Mouse (Mus musculus) hindbrain, embryonic 14.5 days (tissue): ENCODE data around the gene Hid1. TPM values are rescaled to one million over a fixed set of nuclear protein-coding genes. Genes with fewer than 3 reads are reported as not detected.

Experiments
- ATAC-seq: fragments of 200-750 bp; cut with Nextera tagmentation; 2 replicates; pipeline ENCODE4 v1.8.0; 2017; ENCODE audit warnings: moderate number of reproducible peaks, mild to moderate bottlenecking, moderate TSS enrichment, moderate library complexity; ENCODE audit not compliant: low FRiP score
- DNase-seq: peaks from one replicate; pipeline ENCODE4 v3.0.0-alpha.2; 2015; ENCODE audit warnings: low spot score
- H3K27ac ChIP-seq: fragments of 300-500 bp; sonication (generic); 2 replicates; pipeline ENCODE4 v1.5.1; 2014; ENCODE audit warnings: mild to moderate bottlenecking, moderate library complexity
- H3K27me3 ChIP-seq: fragments of 300-500 bp; sonication (generic); 2 replicates; pipeline ENCODE4 v1.6.1; 2014; ENCODE audit warnings: mild to moderate bottlenecking, low read length, mixed read lengths; ENCODE audit not compliant: control insufficient read depth, insufficient read depth
- H3K36me3 ChIP-seq: fragments of 300-500 bp; sonication (generic); replicated peaks from 2 replicates; pipeline ENCODE4 v1.6.1; 2014; ENCODE audit not compliant: control insufficient read depth, insufficient read depth
- H3K4me1 ChIP-seq: fragments of 300-500 bp; sonication (generic); replicated peaks from 2 replicates; pipeline ENCODE4 v1.6.1; 2014; ENCODE audit warnings: antibody characterized with exemption, low read length, mixed read lengths; ENCODE audit not compliant: control insufficient read depth, insufficient read depth
- H3K4me2 ChIP-seq: fragments of 300-500 bp; sonication (generic); replicated peaks from 2 replicates; pipeline ENCODE4 v1.6.1; 2014; ENCODE audit warnings: mild to moderate bottlenecking, moderate library complexity
- H3K4me3 ChIP-seq: fragments of 300-500 bp; sonication (generic); replicated peaks from 2 replicates; pipeline ENCODE4 v1.5.1; 2014; ENCODE audit warnings: mild to moderate bottlenecking, low read length
- H3K9ac ChIP-seq: fragments of 300-500 bp; sonication (generic); 2 replicates; pipeline ENCODE4 v1.6.1; 2014
- H3K9me3 ChIP-seq: fragments of 300-500 bp; sonication (generic); 2 replicates; pipeline ENCODE4 v1.6.1; 2016; ENCODE audit warnings: low read length; ENCODE audit not compliant: control insufficient read depth
- WGBS: fragments of 180-500 bp; shearing (Covaris S2); extraction: QIAGEN DNeasy Blood & Tissue Kit; methylation state at CpG from one replicate; pipeline ENCODE4 v1.1.7; 2014; 5-methylcytosine and 5-hydroxymethylcytosine counted together
- polyA plus RNA-seq: library from polyadenylated mRNA; unstranded; fragments of >200 nt; fragmentation: Nextera tagmentation; extraction: Ambion mirVana; gene quantifications from 2 replicates; pipeline ENCODE4 v1.2.1, GENCODE M21; 2014

Hid1 gene
- polyA plus RNA-seq, 1 experiment from 2014 or later, result 44.5 TPM

DNA sequence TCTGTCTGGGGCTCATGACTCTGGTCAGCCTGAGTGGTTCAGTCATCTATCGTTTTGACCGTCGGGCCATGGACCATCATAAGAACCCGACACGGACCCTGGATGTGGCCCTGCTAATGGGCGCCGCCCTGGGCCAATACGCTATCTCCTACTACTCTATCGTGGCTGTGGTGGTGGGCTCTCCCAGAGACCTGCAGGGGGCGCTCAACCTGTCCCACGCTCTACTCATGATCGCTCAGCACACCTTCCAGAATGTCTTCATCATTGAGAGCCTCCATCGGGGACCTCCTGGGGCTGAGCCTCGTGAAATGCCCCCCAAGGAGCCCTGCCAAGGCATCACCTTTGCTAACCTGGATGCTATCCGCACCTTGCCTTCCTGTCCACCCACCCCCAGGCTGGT lies 38.2 kb downstream of the Hid1 start:
- ATAC-seq, result no peak
- WGBS, result 67% methylated on average over 15 of the region's 15 CpGs

GRCm38 (mm10) chr11:115326730-115327129 lies 40.8 kb downstream of the Hid1 start:
- H3K4me3 ChIP-seq, result no peak overlapping the region
- WGBS, result 69% methylated on average over 7 of the region's 7 CpGs
- no peak overlapping the region for H3K4me2 ChIP-seq
- H3K9ac ChIP-seq, result no peak overlapping the region
- peaks cover 37% of the 10 kb centered on the region for H3K27me3 ChIP-seq
- H3K4me1 ChIP-seq, result no peaks in the 10 kb centered on the region
- ATAC-seq (no peak), DNase-seq (no peak)
- no peaks in the 10 kb centered on the region for H3K9me3 ChIP-seq
- H3K27ac ChIP-seq, result no peak overlapping the region
- no peaks in the 10 kb centered on the region for H3K36me3 ChIP-seq

More for the DNA sequence above, 38.2 kb downstream of the Hid1 start:
- peaks cover 18% of the 10 kb centered on the region for H3K27me3 ChIP-seq
- no peak for DNase-seq
- no peak overlapping the region for H3K9ac ChIP-seq
- H3K36me3 ChIP-seq, result no peaks in the 10 kb centered on the region
- no peak overlapping the region for H3K4me2 ChIP-seq
- H3K4me1 ChIP-seq, result peaks cover 4% of the 10 kb centered on the region
- no peak overlapping the region for H3K27ac ChIP-seq
- H3K9me3 ChIP-seq, result no peaks in the 10 kb centered on the region
- no peak overlapping the region for H3K4me3 ChIP-seq

GRCm38 (mm10) chr11:115323354-115323753 lies 44.2 kb downstream of the Hid1 start:
- no peak for DNase-seq

DNA sequence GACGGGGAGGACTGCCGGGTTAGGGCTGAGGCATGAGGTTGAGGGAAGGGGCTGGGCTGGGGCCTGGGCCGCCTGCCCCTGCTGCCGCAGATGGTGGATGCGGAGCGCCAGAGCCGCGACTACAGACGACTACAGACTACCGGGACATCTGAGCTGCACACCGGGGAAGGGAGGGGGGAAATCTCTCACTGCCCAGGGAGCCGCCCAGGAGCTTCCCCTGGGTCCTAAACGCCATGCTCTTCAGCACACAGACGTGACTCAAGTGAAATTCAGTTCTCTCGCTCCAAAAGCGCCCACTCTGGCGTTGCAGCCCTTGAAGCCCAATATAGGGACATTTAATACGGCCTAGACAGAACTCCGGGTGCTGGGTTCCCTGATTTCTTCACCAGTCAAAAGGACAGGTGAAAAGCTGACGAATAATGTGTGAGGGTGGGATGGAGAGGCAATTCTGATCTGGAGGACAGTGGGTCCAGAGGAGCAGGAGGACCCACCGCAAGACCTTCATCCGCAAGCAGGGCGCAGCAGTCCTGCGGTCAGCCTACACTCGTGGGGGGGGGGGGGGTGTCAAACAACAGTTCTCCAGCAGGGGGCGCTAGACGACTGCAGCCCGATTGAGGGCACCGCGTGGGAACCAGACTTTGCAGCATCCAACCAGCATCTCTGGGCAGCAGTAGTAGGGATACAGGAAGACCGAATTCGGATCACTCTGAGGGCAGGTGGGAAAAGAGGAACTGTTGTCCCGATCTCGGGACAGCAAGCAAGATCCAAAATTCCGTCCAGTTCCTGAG lies 45.5 kb downstream of the Hid1 start, which contains the start of gene Ush1g:
TSS of gene Ush1g (minus strand) at position 136 of the 788 bp plus-strand sequence.
- Histone ChIP-seq H3K9me3 (no peaks in the 10 kb centered on the region), H3K4me2 (peak within 1 kb of the TSS; percentile 24), H3K36me3 (no peaks in the 10 kb centered on the region), H3K27ac (no peak within 1 kb of the TSS), H3K4me3 (0 out of 2 replicates have a peak within 1 kb of the TSS, but pooled peaks have one; percentile 6), H3K27me3 (peaks cover 84% of the 10 kb centered on the region), H3K9ac (no peak within 1 kb of the TSS), H3K4me1 (peaks cover 3% of the 10 kb centered on the region; the same call in 1 of the 2 replicates)
- peak; percentile 68 for DNase-seq
- ATAC-seq, result peak; percentile 49; the same call in 1 of the 2 replicates
- 4% methylated on average over 35 of the region's 35 CpGs for WGBS

More at GRCm38 (mm10) chr11:115323354-115323753, 44.2 kb downstream of the Hid1 start:
- H3K9ac ChIP-seq, result no peak overlapping the region
- peaks cover 71% of the 10 kb centered on the region for H3K27me3 ChIP-seq
- H3K9me3 ChIP-seq, result no peaks in the 10 kb centered on the region
- 22% methylated on average over 31 of the region's 32 CpGs for WGBS
- H3K4me2 ChIP-seq, result 0 out of 2 replicates have a peak overlapping the region, but pooled peaks have one; percentile 22
- no peak for ATAC-seq
- H3K27ac ChIP-seq, result no peak overlapping the region
- H3K36me3 ChIP-seq, result no peaks in the 10 kb centered on the region
- no peaks in the 10 kb centered on the region; the same call in 1 of the 2 replicates for H3K4me1 ChIP-seq
- no peak overlapping the region for H3K4me3 ChIP-seq

- Histone ChIP-seq H3K27ac (no peak overlapping the region), H3K4me3 (no peak overlapping the region), H3K9ac (no peak overlapping the region), H3K36me3 (no peaks in the 10 kb centered on the region), H3K27me3 (peaks cover 100% of the 10 kb centered on the region), H3K4me2 (no peak overlapping the region), H3K9me3 (no peaks in the 10 kb centered on the region), H3K4me1 (peaks cover 3% of the 10 kb centered on the region; the same call in 1 of the 2 replicates)
- ATAC-seq (no peak), DNase-seq (no peak)
- 7% methylated on average over 18 of the region's 18 CpGs for WGBS
Observed at GRCm38 (mm10) chr11:115319704-115320383, 47.7 kb downstream of the Hid1 start.

DNA sequence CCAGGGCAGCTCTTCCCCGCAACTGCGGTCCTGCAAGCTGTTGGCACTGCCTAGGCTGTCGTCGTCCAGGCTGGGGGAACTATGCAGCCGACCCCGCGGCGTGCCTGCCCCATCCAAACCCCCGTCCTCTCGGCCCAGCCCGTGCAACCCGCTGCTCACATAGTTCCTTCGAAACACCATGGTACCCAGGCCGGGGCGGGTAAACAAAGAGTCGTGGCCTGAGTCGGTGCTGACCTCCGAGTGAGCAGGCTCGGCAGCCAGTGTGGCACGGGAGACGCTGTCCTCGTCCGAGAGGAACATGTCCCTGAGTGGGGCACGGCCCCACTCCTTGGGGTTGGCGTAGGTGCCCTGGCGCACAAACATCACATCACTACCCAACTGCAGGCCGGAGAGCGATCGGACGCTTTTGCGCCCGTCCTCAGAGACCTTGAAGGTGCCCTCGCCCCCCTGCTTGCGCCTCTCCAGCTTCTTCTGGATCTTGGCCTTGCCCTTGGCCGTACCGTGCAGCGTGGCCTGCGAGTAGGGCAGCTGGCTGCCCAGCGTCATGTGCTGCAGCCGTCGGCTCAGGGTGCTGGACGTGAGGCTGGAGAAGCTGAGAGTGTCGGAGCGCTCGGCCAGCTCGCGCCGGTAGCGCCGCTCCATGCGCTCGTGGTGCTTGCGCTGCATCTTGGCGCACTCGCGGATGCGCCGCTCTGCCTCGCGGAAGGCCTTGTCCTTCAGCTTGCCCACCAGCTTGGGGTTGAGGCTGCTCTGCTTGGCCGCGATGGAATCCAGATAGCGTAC lies 49.1 kb downstream of the Hid1 start:
- ATAC-seq (no peak), DNase-seq (no peak)
- H3K4me2 ChIP-seq, result 0 out of 2 replicates have a peak overlapping the region, but pooled peaks have one; percentile 19
- H3K27ac ChIP-seq, result no peak overlapping the region
- no peaks in the 10 kb centered on the region for H3K9me3 ChIP-seq
- no peak overlapping the region for H3K9ac ChIP-seq
- H3K27me3 ChIP-seq, result peaks cover 95% of the 10 kb centered on the region
- peaks cover 3% of the 10 kb centered on the region; the same call in 1 of the 2 replicates for H3K4me1 ChIP-seq
- no peaks in the 10 kb centered on the region for H3K36me3 ChIP-seq
- no peak overlapping the region for H3K4me3 ChIP-seq
- 4% methylated on average over 62 of the region's 63 CpGs for WGBS

GRCm38 (mm10) chr11:115317204-115317603 lies 50.4 kb downstream of the Hid1 start:
- H3K27me3 ChIP-seq, result peaks cover 91% of the 10 kb centered on the region
- H3K9me3 ChIP-seq, result no peaks in the 10 kb centered on the region
- no peak overlapping the region for H3K4me2 ChIP-seq
- peaks cover 3% of the 10 kb centered on the region; the same call in 1 of the 2 replicates for H3K4me1 ChIP-seq
- ATAC-seq (no peak), DNase-seq (no peak)
- H3K4me3 ChIP-seq, result no peak overlapping the region
- no peaks in the 10 kb centered on the region for H3K36me3 ChIP-seq
- no peak overlapping the region for H3K27ac ChIP-seq
- WGBS, result 66% methylated on average over 7 of the region's 7 CpGs
- no peak overlapping the region for H3K9ac ChIP-seq

GRCm38 (mm10) chr11:115314249-115314648 lies 53.3 kb downstream of the Hid1 start:
- WGBS, result 45% methylated on average over 2 of the region's 2 CpGs

More at GRCm38 (mm10) chr11:115314249-115314648, 53.3 kb downstream of the Hid1 start:
- no peak overlapping the region for H3K9ac ChIP-seq
- ATAC-seq, result no peak
- peaks cover 64% of the 10 kb centered on the region for H3K27me3 ChIP-seq
- H3K27ac ChIP-seq, result no peak overlapping the region
- H3K4me3 ChIP-seq, result no peak overlapping the region
- DNase-seq, result no peak
- no peaks in the 10 kb centered on the region for H3K9me3 ChIP-seq
- no peak overlapping the region for H3K4me2 ChIP-seq
- H3K4me1 ChIP-seq, result 0 out of 2 replicates have a peak, but pooled peaks cover 3% of the 10 kb centered on the region
- no peaks in the 10 kb centered on the region for H3K36me3 ChIP-seq
